Mouse (Mus musculus) forebrain, embryonic 14.5 days (tissue): ENCODE measurements around the gene Sfxn2. TPM values are rescaled to one million over a fixed set of nuclear protein-coding genes. Genes with fewer than 3 reads are reported as not detected.

Source experiments
- ATAC-seq: fragments of 200-750 bp; cut with Nextera tagmentation; 2 replicates; pipeline ENCODE4 v1.8.0; 2017; ENCODE audit warnings: mild to moderate bottlenecking, moderate library complexity
- DNase-seq: peaks from one replicate; pipeline ENCODE4 v3.0.0-alpha.2; 2015; ENCODE audit warnings: low spot score
- H3K27ac ChIP-seq: fragments of 300-500 bp; sonication (generic); 2 replicates; pipeline ENCODE4 v1.5.1; 2014; ENCODE audit warnings: low read depth, mild to moderate bottlenecking, control low read depth, low read length, moderate library complexity
- H3K27me3 ChIP-seq: fragments of 300-500 bp; sonication (generic); replicated peaks from 2 replicates; pipeline ENCODE4 v1.6.1; 2014; ENCODE audit warnings: low read length, control low read depth, mixed read lengths; ENCODE audit not compliant: control insufficient read depth, insufficient read depth
- H3K36me3 ChIP-seq: fragments of 300-500 bp; sonication (generic); 2 replicates; pipeline ENCODE4 v1.6.1; 2014; ENCODE audit warnings: low read length, control low read depth; ENCODE audit not compliant: control insufficient read depth, insufficient read depth
- H3K4me1 ChIP-seq: fragments of 300-500 bp; sonication (generic); 2 replicates; pipeline ENCODE4 v1.6.1; 2014; ENCODE audit warnings: antibody characterized with exemption, low read length, control low read depth; ENCODE audit not compliant: control insufficient read depth, insufficient read depth
- H3K4me2 ChIP-seq: fragments of 300-500 bp; sonication (generic); 2 replicates; pipeline ENCODE4 v1.6.1; 2014; ENCODE audit warnings: mild to moderate bottlenecking, control low read depth, low read length
- H3K4me3 ChIP-seq: fragments of 300-500 bp; sonication (generic); 2 replicates; pipeline ENCODE4 v1.5.1; 2014; ENCODE audit warnings: low read depth, low read length, control low read depth
- H3K9ac ChIP-seq: fragments of 300-500 bp; sonication (generic); 2 replicates; pipeline ENCODE4 v1.6.1; 2014; ENCODE audit warnings: mild to moderate bottlenecking, low read length, control low read depth, moderate library complexity
- H3K9me3 ChIP-seq: fragments of 300-500 bp; sonication (generic); replicated peaks from 2 replicates; pipeline ENCODE4 v1.6.1; 2016; ENCODE audit warnings: low read length, control low read depth, mixed read lengths; ENCODE audit not compliant: control insufficient read depth
- WGBS: fragments of 180-500 bp; shearing (Covaris S2); extraction: QIAGEN DNeasy Blood & Tissue Kit; methylation state at CpG from one replicate; pipeline ENCODE4 v1.1.7; 2014; 5-methylcytosine and 5-hydroxymethylcytosine counted together
- polyA plus RNA-seq: library from polyadenylated mRNA; unstranded; fragments of >200 nt; fragmentation: Nextera tagmentation; extraction: Ambion mirVana; gene quantifications from 2 replicates; pipeline ENCODE4 v1.2.1, GENCODE M21; 2014

The Sfxn2 gene
- polyA plus RNA-seq, 1 experiment from 2014 or later: 6.8 TPM

GRCm38 (mm10) chr19:46529601-46530448 is 43.3 kb upstream of the Sfxn2 start:
- H3K9ac ChIP-seq: peak overlapping the region; percentile 59
- H3K4me3 ChIP-seq: no peak overlapping the region
- H3K4me1 ChIP-seq: peaks cover 78% of the 10 kb centered on the region
- peaks cover 5% of the 10 kb centered on the region for H3K36me3 ChIP-seq
- DNase-seq (no peak), ATAC-seq (0 out of 2 replicates have a peak, but pooled peaks have one; percentile 1)
- H3K9me3 ChIP-seq: no peaks in the 10 kb centered on the region
- H3K27ac ChIP-seq: peak overlapping the region; percentile 92
- H3K27me3 ChIP-seq: no peaks in the 10 kb centered on the region
- peak overlapping the region; percentile 62 for H3K4me2 ChIP-seq
- 12% methylated on average over 13 of the region's 13 CpGs for WGBS

GRCm38 (mm10) chr19:46530449-46530990 is 42.6 kb upstream of the Sfxn2 start:
- peak overlapping the region; percentile 92 for H3K27ac ChIP-seq
- DNase-seq: no peak
- ATAC-seq: no peak
- no peaks in the 10 kb centered on the region for H3K9me3 ChIP-seq
- H3K4me2 ChIP-seq: 0 out of 2 replicates have a peak overlapping the region, but pooled peaks have one; percentile 10
- peaks cover 5% of the 10 kb centered on the region for H3K36me3 ChIP-seq
- peaks cover 71% of the 10 kb centered on the region for H3K4me1 ChIP-seq
- no peak overlapping the region for H3K4me3 ChIP-seq
- 20% methylated on average over 8 of the region's 8 CpGs for WGBS
- H3K27me3 ChIP-seq: no peaks in the 10 kb centered on the region
- H3K9ac ChIP-seq: peak overlapping the region; percentile 49

- H3K4me3 ChIP-seq: no peak overlapping the region
- H3K4me1 ChIP-seq: peaks cover 63% of the 10 kb centered on the region
- peak overlapping the region; percentile 92; the same call in 1 of the 2 replicates for H3K27ac ChIP-seq
- peaks cover 5% of the 10 kb centered on the region for H3K36me3 ChIP-seq
- ATAC-seq (no peak), DNase-seq (no peak)
- H3K27me3 ChIP-seq: no peaks in the 10 kb centered on the region
- no peaks in the 10 kb centered on the region for H3K9me3 ChIP-seq
- no peak overlapping the region; the same call in 1 of the 2 replicates for H3K4me2 ChIP-seq
- peak overlapping the region; percentile 49; the same call in 1 of the 2 replicates for H3K9ac ChIP-seq
- 16% methylated on average over 16 of the region's 16 CpGs for WGBS
Measured at GRCm38 (mm10) chr19:46531071-46532030, 41.8 kb upstream of the Sfxn2 start.

GRCm38 (mm10) chr19:46532031-46532688 is 41.0 kb upstream of the Sfxn2 start:
- no peak overlapping the region for H3K4me3 ChIP-seq
- no peaks in the 10 kb centered on the region for H3K9me3 ChIP-seq
- ATAC-seq (no peak), DNase-seq (no peak)
- peak overlapping the region; percentile 33; the same call in 1 of the 2 replicates for H3K27ac ChIP-seq
- no peak overlapping the region for H3K4me2 ChIP-seq
- H3K9ac ChIP-seq: peak overlapping the region; percentile 32; the same call in 1 of the 2 replicates
- 7% methylated on average over 10 of the region's 10 CpGs for WGBS
- peaks cover 56% of the 10 kb centered on the region for H3K4me1 ChIP-seq
- H3K36me3 ChIP-seq: peaks cover 9% of the 10 kb centered on the region
- H3K27me3 ChIP-seq: no peaks in the 10 kb centered on the region

- Histone ChIP-seq H3K4me3 (no peak overlapping the region), H3K36me3 (peaks cover 12% of the 10 kb centered on the region), H3K27me3 (no peaks in the 10 kb centered on the region), H3K9ac (no peak overlapping the region), H3K4me1 (peaks cover 49% of the 10 kb centered on the region), H3K4me2 (no peak overlapping the region), H3K27ac (0 out of 2 replicates have a peak overlapping the region, but pooled peaks have one; percentile 21), H3K9me3 (no peaks in the 10 kb centered on the region)
- no peak for ATAC-seq
- WGBS: 66% methylated on average over 4 of the region's 4 CpGs
- DNase-seq: no peak
Measured at GRCm38 (mm10) chr19:46533066-46533465, 40.1 kb upstream of the Sfxn2 start.

- ATAC-seq (no peak), DNase-seq (no peak)
- H3K27ac ChIP-seq: no peak overlapping the region
- no peaks in the 10 kb centered on the region for H3K9me3 ChIP-seq
- peaks cover 16% of the 10 kb centered on the region for H3K36me3 ChIP-seq
- H3K4me2 ChIP-seq: no peak overlapping the region
- peaks cover 44% of the 10 kb centered on the region for H3K4me1 ChIP-seq
- no peak overlapping the region for H3K4me3 ChIP-seq
- H3K27me3 ChIP-seq: no peaks in the 10 kb centered on the region
- no peak overlapping the region for H3K9ac ChIP-seq
- 80% methylated on average over 5 of the region's 5 CpGs for whole genome bisulfite sequencing
Measured at GRCm38 (mm10) chr19:46533525-46533924, 39.6 kb upstream of the Sfxn2 start.

- DNase-seq (no peak), ATAC-seq (no peak)
- peaks cover 33% of the 10 kb centered on the region for H3K4me1 ChIP-seq
- no peak overlapping the region for H3K9ac ChIP-seq
- no peak overlapping the region for H3K4me2 ChIP-seq
- no peak overlapping the region for H3K4me3 ChIP-seq
- WGBS: 68% methylated on average over 6 of the region's 6 CpGs
- no peak overlapping the region for H3K27ac ChIP-seq
- no peaks in the 10 kb centered on the region for H3K27me3 ChIP-seq
- no peaks in the 10 kb centered on the region for H3K9me3 ChIP-seq
- H3K36me3 ChIP-seq: peaks cover 17% of the 10 kb centered on the region
Measured at GRCm38 (mm10) chr19:46534542-46535098, 38.5 kb upstream of the Sfxn2 start.

GRCm38 (mm10) chr19:46537357-46537756 is 35.8 kb upstream of the Sfxn2 start:
- Histone ChIP-seq H3K4me2 (no peak overlapping the region), H3K9ac (no peak overlapping the region), H3K27me3 (no peaks in the 10 kb centered on the region), H3K4me3 (no peak overlapping the region), H3K4me1 (peaks cover 8% of the 10 kb centered on the region), H3K9me3 (no peaks in the 10 kb centered on the region), H3K27ac (no peak overlapping the region), H3K36me3 (peaks cover 40% of the 10 kb centered on the region)
- ATAC-seq (no peak), DNase-seq (no peak)
- 93% methylated on average over 9 of the region's 9 CpGs for WGBS
